Mouse (Mus musculus): Measurements from ENCODE around the gene Hoxc11.

DNA sequence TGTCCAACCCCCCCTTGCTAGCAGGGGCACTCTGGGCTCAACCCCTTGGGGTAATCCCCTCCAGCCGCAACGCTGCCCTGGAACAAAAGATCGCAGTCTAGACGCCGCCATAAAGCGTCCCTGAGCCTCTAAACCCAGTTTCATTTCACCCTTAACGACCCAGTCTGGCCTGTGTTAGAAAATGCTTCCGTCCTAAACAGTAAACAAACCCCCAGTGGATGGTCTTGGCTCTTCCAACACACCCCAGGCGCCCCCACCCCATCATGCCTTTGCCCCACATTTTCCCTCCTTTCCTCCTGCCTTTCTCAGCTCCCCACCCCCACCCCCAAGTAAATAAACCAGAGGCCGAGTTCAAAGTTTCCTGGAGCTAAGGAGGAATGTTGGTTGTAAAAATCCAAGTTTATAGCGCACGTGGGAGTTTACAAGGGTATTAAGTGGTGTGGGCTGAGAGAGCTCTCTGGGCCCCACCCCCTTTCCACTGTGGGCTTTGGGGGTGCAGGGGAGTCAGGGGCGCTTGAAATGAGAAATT, 5.5 kb downstream of the Hoxc11 start:
- no peak for TF ChIP-seq POLR2A (IDR thresholded peaks at IDR 0.05; ENCODE audit: insufficient read depth, low read depth, low read length)
- TF ChIP-seq CTCF (IDR thresholded peaks at IDR 0.05; ENCODE audit: insufficient read depth, low read depth, low read length), result no peak
